Mouse (Mus musculus) c-Kit-negative CD71-positive TER-119-positive erythroid progenitor cells, embryonic 14.5 days (primary cell): ENCODE measurements around the gene Bend5.

Experiments used
- DNase-seq: peaks from one replicate; pipeline ENCODE4 v3.0.0-alpha.2; 2013; ENCODE audit warnings: low read depth, low spot score

Gene Bend5

DNA sequence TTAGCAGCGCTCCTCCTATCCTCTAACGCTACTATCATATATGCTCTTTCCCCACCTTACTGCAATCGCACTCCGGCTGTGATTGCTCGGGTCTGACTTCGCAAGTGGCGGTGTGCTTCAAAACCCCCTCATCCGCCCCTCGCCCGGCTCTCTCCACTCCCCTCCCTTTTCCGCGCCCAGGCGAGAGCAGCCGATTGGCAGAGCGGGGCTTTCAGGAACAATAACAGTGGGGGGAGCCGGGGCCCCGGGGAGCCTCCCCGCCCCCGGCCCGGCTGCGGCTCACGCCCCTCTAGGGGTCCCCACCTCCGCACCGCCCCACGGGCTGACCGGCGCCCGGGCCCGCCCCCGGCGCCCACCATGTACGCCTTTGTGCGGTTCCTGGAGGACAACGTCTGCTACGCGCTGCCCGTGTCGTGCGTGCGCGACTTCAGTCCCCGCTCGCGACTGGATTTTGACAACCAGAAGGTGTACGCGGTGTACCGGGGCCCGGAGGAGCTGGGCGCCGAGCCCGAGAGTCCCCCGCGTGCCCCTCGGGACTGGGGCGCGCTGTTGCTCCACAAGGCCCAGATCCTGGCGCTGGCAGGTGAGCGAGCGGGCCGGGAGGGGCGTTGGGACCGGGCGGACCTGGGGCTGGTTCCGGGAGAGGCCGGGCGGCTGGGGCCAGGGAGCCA lies at the start of gene Bend5:
Gene Bend5, plus strand, starts transcription at position 189 of the 671 bp plus-strand sequence.
- no peak for DNase-seq

DNA sequence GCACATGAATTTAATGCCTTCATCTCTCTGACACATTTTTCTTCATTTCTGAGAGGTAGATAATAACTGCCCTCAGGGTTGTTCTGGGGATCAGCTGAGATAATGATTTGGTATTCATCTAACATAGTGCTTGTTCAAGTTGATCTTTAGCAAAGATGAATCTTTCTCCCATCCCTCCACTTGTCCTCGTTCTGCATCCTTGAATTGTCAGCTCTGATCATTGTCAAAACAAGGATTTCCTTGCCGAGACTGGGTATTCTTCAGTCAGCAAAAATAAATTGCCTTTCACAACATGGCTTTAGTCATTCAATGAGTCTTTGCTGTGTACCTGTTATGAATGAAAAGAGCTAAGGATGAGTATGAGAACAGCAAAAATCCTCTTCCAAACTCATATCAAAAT lies 47.0 kb upstream of the Bend5 start:
- DNase-seq: no peak

DNA sequence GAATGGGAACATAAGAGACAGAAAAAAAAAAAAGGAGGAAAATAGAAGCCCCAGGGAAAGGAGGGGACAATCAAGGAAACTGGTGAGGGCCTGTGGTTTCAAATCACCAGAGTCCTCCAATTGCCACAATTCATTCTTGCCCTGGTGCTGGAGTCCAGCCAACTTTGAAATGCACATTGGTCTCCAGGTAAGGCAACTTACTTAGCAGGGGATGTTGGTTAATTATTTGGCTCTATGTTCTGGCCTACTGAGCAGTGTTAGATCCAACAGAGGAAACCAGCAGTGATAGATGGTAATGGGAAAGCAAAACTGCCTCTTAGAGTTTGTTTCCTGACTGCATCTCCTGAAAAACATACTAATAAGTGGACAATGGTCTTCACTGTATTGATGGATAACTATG lies 37.6 kb upstream of the Bend5 start:
- DNase-seq: no peak

DNA sequence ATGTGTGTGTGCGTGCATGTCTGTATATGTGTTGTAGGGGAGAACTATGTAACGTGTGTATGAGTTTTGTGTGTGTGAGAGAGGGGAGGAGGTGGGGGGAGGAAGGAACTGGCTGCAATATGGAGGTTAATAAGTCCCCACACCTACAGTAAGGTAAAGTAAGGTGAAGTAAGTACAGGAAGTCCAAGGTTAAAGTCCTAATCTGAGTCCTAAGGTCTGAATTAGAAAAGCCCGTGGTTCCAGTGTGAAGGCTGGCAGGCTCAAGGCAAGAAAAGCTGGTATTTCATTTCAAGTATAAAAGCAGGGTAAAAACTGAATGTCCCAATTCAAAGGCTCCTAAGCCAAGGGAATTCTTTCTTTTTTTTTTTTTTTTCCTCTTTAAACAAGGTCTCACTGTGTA lies 36.7 kb upstream of the Bend5 start:
- no peak for DNase-seq

DNA sequence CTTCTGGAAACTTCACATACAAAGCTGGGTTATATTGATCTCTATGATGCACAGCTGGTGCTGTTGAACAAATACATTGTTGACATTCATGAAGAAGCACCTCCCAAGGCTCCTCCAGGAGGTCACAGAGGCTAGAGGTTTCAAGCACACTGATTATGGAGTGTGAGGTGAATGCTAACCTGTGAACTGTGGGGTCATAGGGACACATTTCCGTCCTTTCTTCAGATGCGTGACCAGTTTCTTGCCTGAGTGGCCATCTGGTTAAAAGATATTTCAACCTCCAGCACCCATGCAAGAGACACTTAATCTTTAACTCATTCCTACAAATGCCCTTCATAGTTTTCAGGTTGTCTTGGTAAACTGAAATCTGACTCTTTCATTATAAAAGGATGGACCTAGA lies 31.7 kb upstream of the Bend5 start:
- no peak for DNase-seq

DNA sequence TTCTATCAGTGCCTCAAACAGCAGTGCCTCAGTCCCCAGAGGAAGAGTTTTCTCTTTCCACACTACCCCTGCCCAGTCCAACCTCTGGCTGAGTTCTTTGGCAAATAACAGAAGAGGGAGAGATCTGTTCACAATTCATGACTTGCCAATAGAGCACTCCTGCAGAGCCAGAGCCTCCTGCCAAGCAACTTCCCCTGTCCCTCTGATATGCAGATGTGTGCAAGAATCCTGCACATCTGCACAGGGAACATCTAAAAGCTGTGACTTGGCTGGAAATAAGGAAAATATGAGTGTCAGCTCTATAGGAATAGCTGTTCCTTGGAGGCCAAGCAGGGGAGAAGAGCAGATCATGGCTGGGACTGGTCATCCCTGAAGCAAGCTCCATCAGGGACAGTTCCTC lies 24.1 kb upstream of the Bend5 start:
- DNase-seq: no peak

DNA sequence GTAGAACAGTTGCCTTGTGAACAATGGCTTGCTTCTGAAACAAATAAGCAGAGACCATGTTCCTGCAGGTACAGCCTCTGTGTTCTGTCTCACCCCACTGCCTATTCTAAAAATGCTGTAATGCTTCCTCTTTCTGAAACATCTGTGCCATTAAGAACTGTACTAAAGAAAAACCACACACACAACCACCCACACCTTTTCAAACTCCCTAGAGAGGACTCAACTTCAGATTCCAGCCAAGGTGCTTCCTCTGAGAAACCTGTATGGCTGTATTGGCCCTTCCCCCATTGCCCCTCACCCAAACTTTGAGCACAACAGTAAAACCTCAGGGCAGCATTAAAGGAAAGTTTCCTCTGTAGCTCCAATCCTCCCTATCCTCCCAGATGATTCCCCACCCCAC lies 15.0 kb upstream of the Bend5 start:
- no peak for DNase-seq

DNA sequence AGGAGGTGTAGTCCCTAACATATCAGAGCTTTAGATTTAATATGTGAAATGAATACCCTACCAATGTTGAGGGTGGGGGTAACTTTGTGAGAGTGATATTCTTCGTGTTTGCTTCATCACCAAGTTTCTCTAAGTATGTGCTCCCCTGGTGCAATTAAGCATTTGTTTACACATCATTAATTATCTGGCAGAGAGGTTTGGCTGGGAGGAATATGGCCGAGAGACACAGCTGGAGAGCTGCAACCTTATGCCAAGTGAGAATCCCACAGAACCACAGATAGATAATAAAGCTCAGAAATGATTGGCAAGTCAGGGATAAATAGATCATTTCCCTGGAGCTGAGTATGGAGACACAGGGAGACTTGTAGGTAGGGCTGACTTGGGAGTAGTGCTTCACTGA lies 14.1 kb upstream of the Bend5 start:
- DNase-seq: no peak

DNA sequence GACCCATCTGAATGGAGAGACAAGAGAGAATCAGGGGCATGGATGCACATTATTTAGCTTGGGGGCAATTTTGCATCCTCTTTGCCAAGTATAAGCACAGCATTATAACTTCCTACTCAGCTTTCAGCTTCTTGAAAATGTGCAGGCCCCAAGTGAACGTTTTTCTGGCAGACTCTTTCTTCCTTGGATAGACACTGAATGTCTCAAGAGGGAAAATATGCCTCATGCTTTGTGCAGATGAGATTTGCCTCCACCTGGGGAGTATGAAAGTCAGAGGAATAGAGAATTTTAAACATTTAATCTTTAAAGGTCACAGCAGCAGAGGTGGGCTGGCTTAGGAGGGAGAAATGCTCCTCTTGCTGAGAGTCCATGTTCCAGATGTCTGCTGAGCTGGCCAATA lies 11.6 kb upstream of the Bend5 start:
- no peak for DNase-seq

DNA sequence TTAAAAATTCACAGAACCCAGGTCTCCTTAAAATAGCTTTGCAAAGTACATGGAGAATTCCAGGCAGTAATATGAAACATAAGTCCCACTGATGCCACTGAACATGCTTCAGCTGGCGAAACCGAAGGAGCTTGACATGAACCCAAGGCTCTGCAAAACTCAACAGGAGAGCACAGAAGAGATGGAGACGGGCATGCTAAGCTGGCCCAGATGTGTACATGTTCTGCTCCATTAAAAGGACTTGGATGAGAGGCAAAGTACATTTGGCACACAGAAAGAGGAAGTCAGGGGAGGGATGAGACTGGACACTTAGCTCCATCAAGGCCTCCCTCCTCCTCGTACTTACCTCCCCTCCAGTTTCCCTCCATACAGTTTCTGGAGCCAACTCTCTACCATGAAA lies 4.1 kb upstream of the Bend5 start:
- no peak for DNase-seq

DNA sequence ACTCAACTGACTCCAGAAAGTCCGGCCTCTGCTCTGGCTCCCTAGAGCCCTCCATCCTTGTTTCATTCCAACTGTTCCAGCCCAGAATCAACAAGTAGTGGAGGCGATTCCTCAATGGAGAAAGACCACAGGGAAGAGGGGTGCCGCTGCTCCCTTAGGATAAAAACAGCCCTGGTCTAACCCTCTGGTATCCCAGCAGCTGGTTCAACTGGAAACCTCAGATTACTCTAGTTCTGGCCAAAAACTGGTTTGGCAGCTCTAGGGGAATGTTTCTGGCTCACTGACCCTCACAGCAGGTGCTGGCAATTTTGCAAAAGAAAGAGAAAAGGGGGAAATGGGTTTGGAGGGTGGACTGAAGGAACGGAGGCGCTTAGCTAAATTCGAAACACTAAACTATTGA lies 407 bp upstream of the Bend5 start:
- DNase-seq: no peak

DNA sequence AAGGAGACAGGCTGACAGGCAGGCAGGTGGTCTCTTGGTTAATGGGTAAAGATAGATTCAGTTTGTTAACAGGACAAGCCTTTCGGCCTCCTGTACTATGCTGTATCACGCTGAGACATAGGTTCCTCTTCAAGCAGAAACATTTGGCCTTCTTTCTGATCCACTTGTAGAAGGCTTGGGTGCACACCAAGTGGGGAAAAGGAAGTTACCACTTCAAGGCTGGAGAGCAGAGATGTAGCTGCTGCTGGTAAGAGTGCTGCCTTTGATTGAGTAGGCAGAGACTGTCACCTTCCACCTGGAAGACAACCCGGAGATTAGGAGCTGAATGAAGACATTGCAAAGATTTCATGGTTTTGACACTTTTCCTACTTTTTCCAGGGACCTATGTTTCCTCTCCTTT lies 1.3 kb downstream of the Bend5 start:
- no peak for DNase-seq

DNA sequence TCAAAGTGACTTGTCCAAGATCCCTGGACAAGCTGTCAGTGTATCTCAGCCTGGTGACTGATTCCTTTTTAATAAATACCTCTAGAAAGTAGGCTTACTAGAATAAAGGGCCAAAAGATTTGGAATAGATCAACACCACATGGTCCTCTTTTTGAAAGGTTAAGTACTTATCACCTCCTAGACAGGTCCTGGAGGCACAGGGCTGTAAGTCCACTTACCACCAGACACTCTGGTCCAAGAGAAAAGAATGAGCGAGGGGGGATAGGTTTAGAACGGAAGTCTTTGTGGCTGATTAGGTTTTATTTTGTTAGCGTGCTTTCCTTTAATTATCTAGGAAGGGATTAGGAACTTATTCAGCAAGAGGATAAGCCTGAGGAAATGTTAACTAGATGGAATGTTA lies 1.7 kb downstream of the Bend5 start:
- no peak for DNase-seq

DNA sequence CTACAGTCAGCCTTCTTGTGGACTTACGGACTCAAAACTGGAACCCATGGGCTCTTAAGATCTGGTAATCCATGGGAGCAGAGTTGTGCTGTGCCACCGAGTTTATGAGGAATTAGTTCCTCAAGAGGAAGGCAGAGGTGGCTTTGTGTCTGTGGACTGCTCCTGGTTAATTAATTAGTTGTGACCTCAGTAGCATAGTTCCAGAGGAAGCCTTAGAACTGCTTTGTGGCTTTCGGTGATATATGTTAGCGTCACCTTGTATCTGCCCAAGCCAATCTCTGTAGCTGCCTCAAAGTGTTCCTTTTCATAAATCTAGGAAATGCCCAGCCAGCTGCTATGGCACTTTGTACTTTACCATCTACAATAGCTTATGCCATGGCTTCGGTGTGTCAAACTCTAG lies 2.9 kb downstream of the Bend5 start:
- DNase-seq: no peak

DNA sequence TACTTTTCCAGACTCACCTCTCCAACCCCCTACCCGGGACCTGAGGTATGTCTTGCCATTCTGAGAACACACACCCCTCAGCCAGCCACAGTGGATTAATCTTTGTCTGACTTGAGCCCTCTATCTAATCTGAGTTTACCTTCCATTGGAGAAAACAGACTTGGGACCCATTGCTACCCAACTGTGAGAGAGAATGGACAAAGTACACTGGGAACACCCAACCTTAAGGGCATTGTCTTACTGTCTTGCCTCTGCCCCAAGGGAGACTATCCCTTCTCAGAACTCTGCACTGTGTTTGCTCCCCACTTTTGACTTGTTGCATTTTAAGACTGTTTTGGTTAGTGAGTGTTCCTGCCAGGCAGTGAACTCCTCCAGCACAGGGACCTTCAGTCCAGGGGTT lies 4.7 kb downstream of the Bend5 start:
- DNase-seq: no peak

DNA sequence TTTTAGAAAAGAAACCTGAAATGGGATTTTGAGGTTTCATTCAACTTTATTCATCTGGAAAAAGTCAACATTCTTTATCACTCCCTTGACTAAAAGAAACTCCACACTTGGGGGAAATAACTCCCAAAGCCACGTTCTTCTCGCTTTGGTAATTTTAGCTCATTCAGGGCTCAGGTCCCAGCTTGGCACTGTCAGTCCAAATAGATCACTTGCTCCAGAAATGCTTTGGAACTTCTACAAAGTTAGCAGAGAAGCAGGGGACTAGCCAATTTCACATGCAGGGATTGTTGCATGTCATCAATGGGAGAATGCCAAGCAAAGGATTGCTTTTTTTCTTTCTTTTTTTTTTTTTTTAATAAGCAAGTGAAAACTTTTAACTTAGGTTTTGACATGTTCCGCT lies 5.2 kb downstream of the Bend5 start:
- DNase-seq: no peak

DNA sequence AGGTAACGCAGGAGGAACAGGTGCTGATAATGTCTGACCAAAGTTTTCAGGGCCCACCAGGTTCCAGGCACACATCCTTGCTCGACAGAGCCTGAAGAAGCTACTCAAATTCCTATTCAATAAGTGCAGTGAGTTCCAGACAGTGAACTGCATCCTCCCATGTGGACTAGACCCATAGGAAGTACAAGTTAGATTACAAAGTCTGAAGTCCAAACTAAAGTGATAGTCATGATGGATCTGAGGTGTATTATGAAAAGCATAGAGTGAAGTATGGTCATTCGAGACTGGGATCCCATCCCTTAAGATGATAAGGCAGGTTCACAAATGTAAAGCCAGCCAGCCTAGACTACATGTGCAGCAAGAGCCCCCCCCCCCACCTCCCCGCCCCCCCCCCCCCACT lies 6.1 kb downstream of the Bend5 start:
- no peak for DNase-seq

DNA sequence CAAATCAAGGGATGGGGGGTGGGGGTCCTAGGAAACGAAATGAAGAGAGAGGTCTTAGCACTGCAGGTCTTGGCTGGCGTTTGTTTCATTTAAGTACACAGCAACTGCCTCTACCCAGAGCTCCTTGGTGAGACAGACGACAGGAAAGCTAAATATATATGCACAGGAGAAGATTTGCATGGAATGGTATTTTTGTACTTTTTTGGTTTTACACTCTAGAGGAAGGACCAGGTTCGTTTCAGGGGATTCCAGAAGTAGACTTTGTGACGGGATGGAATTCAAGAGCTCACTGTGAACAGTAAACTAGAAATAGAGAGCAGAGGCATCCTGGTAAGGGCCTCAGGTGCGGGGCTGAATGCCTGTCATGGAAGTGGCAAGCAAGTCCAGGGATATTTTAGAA lies 7.0 kb downstream of the Bend5 start:
- DNase-seq: no peak

DNA sequence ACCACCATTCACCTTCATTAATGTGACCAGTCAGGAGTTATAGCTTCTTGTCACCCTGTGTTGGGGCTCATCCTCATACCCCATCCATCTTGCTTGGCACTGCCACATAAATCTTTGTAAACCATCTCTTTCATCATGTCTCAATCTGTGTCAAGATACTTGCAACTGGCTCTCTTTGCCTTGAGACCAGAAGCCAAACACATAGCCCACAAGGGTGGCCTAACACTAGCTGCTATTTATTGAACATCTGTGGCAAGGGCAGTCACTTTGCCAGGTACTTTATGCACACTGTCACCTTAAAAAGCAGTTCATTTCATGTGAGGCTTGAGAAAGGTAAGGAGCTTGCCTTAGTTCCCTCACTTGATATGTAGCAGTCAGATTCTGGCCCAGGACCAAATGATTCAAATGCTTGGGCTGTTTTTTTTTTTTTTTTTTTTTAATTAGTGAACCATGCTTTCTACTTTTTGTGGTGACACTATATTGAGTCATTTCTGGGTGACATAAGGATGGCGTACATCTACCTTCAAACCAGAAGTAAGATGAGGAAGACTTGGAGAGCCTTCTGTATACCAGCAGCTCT lies 9.7 kb downstream of the Bend5 start:
- DNase-seq: no peak

DNA sequence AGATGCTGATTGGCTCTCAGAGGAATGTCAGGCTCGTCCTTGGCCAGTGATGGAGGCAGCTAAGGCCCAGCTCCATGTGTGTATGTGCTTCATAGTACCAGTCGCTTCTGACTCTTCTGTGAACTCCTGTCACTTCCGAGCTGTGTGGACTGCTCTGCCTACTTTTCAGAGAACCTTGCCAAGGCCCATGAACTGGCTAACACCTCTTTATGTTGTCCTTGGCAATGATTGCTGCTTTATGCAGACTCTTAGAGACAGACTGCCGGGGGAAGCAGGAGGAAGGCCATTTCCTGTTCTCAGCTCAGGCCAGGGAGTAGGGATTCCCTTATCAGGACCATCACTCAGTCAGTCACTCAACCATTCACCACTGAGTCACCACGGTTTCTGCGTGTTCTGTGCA lies 10.4 kb downstream of the Bend5 start:
- DNase-seq: no peak

DNA sequence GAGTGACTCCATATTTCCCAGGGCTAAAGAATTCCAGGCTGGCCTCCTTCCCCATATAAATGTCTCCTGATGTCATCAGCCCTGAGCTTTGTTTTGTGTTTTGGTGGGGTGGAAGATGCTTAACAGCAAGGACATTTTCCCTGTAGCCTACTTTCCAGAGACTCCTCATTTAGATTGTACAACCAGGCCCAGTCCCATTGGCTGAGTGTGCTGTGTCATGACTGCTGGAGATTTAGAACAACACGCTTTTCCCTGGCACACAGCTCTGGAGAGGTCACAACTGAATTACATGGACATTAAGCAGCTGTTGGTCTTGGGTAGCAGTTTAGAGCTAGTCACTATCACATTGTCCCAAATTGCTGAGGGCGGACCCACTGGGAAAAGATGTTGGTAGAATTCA lies 16.4 kb downstream of the Bend5 start:
- DNase-seq: no peak

DNA sequence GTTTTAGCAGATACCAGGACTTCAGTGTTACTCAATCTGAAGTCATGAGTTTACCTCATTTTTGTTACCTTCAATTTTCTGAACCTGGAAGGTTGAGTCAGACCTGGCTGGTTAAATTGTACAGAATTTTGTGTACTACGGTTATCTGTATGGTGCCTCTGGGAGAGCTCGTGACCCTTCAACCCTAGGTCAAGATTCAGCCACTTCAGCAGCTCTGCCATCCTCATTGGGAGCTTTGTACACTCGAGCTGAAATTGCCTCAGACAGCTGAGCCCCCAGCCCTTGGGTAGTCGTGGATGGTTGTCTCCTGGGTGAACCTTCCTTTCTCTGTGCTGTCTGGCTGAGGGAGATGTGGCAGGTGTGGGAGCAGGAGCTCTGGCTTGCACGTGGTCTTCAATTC lies 17.2 kb downstream of the Bend5 start:
- DNase-seq: no peak

DNA sequence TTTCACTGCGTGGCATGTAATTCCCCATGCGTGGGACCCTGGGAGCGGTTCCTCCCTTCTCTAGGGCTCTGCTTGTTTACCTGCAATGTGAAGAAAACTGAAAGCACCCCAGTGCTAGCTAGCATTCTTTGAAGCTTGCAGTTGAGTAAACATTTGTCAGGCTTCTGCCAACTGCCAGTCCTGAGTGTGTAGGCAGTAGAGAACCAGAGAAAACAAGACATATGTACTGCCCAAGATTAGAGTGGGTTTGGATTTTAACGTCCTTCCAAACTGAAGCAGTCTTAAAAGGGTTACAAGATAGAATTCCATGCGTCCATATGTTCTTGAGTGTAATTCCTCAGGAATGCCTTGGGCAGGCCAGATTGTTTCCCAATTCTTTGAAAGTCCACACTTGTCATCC lies 17.6 kb downstream of the Bend5 start:
- DNase-seq: no peak

DNA sequence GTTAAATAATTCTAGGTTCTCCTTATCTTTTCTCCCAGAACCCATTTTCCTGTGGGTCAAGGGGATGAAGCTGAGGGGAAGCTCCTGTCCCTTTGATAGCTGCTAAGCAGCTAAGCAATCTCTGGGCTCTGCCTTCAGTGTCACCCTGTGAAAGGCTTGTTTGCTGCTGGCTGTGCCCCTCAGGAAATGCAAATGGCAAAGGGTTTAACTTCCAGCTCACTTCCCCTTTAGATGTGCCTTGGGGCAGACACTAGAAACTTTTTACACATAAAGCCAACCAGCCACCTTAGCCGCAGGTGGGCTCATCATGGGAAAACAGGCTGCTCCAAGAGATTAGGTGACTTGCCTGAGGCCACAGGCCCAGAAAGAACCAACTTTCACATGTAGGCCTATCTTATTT lies 26.9 kb downstream of the Bend5 start:
- DNase-seq: no peak
